Mouse (Mus musculus): ENCODE measurements around the gene Fam234b. TPM values are rescaled to one million over a fixed set of nuclear protein-coding genes. Genes with fewer than 3 reads are reported as not detected.

Gene Fam234b
- total and polyA plus RNA-seq, 2 experiments from 2014 or later = 90.5 to 114 TPM

DNA sequence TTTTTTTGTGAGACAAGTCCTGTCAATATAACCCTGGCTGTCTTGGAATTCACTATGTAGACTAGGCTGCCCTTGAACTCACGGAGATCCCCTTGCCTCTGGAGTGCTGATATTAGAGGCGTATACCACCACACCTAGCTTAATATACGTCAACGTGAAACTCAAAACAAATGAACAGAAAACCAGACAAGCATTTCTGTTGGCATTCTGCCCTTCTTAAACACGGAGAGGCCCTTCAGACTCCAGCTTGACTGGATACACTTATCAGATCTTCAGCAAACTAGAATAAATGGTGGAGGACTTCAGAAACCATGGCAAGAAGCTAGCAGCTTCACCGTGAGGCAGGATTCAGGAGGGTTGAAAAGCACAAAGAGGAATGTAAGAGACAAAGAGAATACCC is 96.4 kb downstream of the Fam234b start:
- no peaks in the 10 kb centered on the region for H3K27me3 ChIP-seq (ENCODE audit: insufficient read depth, low read length)
- no peaks in the 10 kb centered on the region for H3K36me3 ChIP-seq (ENCODE audit: insufficient read depth, low read length)
- no peaks in the 10 kb centered on the region for H3K4me1 ChIP-seq (ENCODE audit: insufficient read depth, low read length)
- no peak overlapping the region for H3K27ac ChIP-seq (ENCODE audit: low read depth, low read length)
- TF ChIP-seq CTCF (IDR thresholded peaks at IDR 0.05) = no peak
- ATAC-seq (ENCODE audit: low FRiP score) (no peak), DNase-seq (ENCODE audit: low spot score) (no peak)
- no peak overlapping the region for H3K9ac ChIP-seq (replicated peaks; ENCODE audit: low read length, poor library complexity, severe bottlenecking)
- H3K4me2 ChIP-seq (ENCODE audit: low read depth, low read length, poor library complexity, severe bottlenecking) = no peak overlapping the region
- H3K9me3 ChIP-seq (ENCODE audit: low read length) = no peaks in the 10 kb centered on the region
- H3K4me3 ChIP-seq (ENCODE audit: low read depth, low read length) = no peak overlapping the region
- WGBS = 86% methylated on average over 6 of the region's 6 CpGs

Other genes starting within 250 kb of the Fam234b start
- gene Apold1, start 216.3 kb upstream of the Fam234b start, total RNA-seq (2014; rRNA removed) = 5.8 and 6.1 TPM in 2 replicates
- 4.3 and 5.1 TPM in 2 replicates for gene Apold1, start 216.3 kb upstream of the Fam234b start, polyA plus RNA-seq (2015; fragmentation: Nextera tagmentation; extraction: Ambion mirVana)
- gene Ddx47, start 186.4 kb upstream of the Fam234b start, total RNA-seq (2014; rRNA removed) = 27.5 and 43.5 TPM in 2 replicates
- 58.1 and 58.4 TPM in 2 replicates for gene Ddx47, start 186.4 kb upstream of the Fam234b start, polyA plus RNA-seq (2015; fragmentation: Nextera tagmentation; extraction: Ambion mirVana)
- gene Gprc5a, start 132.3 kb upstream of the Fam234b start, total RNA-seq (2014; rRNA removed) = not detected in 2 replicates
- gene Gprc5a, start 132.3 kb upstream of the Fam234b start, polyA plus RNA-seq (2015; fragmentation: Nextera tagmentation; extraction: Ambion mirVana) = 0.21 and 0.49 TPM in 2 replicates
- not detected in 2 replicates for gene Gprc5d, start 79.7 kb upstream of the Fam234b start, total RNA-seq (2014; rRNA removed)
- 0.27 TPM in 1 of 2 replicates, not detected in the other for gene Gprc5d, start 79.7 kb upstream of the Fam234b start, polyA plus RNA-seq (2015; fragmentation: Nextera tagmentation; extraction: Ambion mirVana)
- gene Hebp1, start within 50 bp of the Fam234b start, total RNA-seq (2014; rRNA removed) = 8.9 and 10.6 TPM in 2 replicates
- 8.7 and 9.2 TPM in 2 replicates for gene Hebp1, start within 50 bp of the Fam234b start, polyA plus RNA-seq (2015; fragmentation: Nextera tagmentation; extraction: Ambion mirVana)
- gene Gsg1, start 56.4 kb downstream of the Fam234b start, total RNA-seq (2014; rRNA removed) = 0.99 and 2.6 TPM in 2 replicates
- gene Gsg1, start 56.4 kb downstream of the Fam234b start, polyA plus RNA-seq (2015; fragmentation: Nextera tagmentation; extraction: Ambion mirVana) = 0.17 and 0.37 TPM in 2 replicates
- gene Pbp2, start 112.4 kb downstream of the Fam234b start, total RNA-seq (2014; rRNA removed) = not detected in 2 replicates
- gene Pbp2, start 112.4 kb downstream of the Fam234b start, polyA plus RNA-seq (2015; fragmentation: Nextera tagmentation; extraction: Ambion mirVana) = not detected in 2 replicates
- 26.9 and 42.1 TPM in 2 replicates for gene Emp1, start 164.6 kb downstream of the Fam234b start, total RNA-seq (2014; rRNA removed)
- 5.6 and 5.7 TPM in 2 replicates for gene Emp1, start 164.6 kb downstream of the Fam234b start, polyA plus RNA-seq (2015; fragmentation: Nextera tagmentation; extraction: Ambion mirVana)